Mouse (Mus musculus): ENCODE results near the gene Ppfibp1.

DNA sequence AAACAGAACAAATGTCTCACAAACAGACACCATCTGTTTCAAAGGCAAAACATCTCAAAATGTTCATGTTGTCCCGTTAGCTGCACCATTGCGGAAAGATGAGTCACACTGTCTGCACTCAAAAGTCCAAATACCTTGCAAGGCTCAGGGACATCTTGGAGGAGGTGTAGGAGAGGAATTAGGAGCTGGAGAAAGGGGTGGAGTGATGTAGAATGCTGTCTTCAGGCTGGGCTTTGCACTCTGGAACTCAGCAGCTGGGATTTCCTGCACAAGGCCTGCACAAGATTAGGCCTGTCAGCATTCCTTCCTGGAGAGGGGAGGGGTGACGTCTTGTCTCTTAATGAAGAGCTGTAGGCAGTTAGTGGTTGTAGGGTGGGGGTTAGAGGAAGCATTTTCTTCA is 96.3 kb downstream of the Ppfibp1 start:
- TF ChIP-seq CTCF (IDR thresholded peaks at IDR 0.05; ENCODE audit: control insufficient read depth, insufficient read depth, low read length) (no peak), POLR2A (IDR thresholded peaks at IDR 0.05; ENCODE audit: borderline replicate concordance, control insufficient read depth, low read depth, low read length) (no peak)
